Mouse (Mus musculus): Measurements from ENCODE around the gene Gm10570.

GRCm38 (mm10) chr4:130267069-130267468 lies 41.4 kb downstream of the Gm10570 start:
- no peak for TF ChIP-seq CTCF (IDR thresholded peaks at IDR 0.05 in 2 of 3, conservative IDR thresholded peaks at IDR 0.05 in 1 of 3; ENCODE audit: control insufficient read depth in 1 of 3, insufficient read depth in 1 of 3, low read depth in 2 of 3, low read length in 3 of 3, poor library complexity in 1 of 3, severe bottlenecking in 1 of 3)
- TF ChIP-seq MAX (IDR thresholded peaks at IDR 0.05; ENCODE audit: low read length): no peak
- TF ChIP-seq MYB (IDR thresholded peaks at IDR 0.05; ENCODE audit: low read depth, low read length): no peak

Data from MEL (cell line).